Mouse (Mus musculus): Measurements from ENCODE around the gene Ccnl2.

Gene Ccnl2

DNA sequence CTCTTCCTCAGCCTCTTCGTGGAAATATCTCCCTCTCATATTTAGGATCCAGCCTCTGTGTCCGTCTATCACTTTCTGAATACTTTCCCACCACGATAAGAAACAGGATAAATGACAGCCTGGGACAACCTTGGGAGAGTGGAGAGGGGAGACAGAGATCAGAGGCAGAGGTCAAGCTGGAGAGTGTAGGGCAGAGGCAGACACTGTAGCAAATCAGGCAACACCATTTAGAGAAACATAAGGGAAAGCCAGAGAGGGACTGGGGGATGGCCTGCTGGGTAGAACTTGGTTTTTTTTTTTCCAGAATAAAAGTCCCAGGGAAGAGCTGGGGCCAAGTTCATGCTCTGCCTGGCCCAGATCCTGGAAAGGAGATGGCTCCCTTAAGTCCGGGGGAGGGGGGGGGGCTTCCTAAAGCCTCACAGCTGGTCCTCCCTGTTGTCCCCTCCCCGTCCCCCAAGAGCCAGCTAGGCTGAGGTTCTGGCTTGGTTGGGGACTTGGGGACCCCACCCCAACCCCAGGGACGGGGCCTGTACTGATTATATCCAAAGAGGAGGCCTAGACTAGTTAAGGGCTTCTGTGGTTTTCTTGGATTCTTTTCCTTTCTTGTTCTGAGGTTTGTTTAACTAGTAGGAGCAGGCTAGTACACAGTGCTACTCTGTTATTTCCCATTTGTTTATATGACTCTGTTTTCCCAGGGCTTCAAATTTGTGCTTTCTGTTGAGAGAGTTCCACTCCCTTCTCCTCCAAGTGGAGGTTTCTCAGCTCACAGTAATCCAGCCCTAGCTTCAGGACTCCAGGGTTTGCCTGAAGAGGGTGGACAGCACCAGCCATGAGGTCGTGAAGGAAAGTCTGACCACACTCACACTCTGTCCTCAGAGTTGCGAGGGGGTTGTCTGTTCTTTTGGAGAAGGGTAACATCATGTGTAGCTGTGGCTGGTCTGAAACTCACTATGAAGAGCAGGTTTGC, 26.2 kb downstream of the Ccnl2 start:
- peak; percentile 67 to 71 for DNase-seq (ENCODE audit: low spot score in 2 of 2)

DNA sequence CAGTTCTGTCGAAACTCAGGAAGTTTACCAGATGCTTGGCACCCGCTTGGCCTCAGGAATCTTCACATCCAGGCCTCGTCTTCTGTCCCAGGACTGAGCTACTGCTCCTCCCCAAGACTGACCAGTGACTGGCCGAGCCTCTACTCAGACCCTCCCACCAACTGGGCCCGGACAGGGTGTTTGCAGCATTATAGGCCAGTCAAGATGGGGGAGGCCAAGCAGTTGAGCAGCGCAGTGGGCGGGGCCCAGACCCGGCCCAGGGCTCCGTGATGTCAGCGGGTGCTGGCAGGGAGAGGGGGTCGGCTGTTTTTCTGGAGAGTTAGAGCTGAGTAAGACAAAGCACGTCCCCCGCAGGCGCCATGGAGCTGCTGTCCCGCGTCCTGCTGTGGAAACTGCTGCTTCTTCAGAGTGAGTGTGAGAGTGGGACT, 27.2 kb downstream of the Ccnl2 start, which contains the start of gene Mxra8:
Gene Mxra8 (plus strand): TSS at position 198 of the 428 bp plus-strand sequence.
- peak; percentile 93 to 96 for DNase-seq (ENCODE audit: low spot score in 2 of 2)

DNA sequence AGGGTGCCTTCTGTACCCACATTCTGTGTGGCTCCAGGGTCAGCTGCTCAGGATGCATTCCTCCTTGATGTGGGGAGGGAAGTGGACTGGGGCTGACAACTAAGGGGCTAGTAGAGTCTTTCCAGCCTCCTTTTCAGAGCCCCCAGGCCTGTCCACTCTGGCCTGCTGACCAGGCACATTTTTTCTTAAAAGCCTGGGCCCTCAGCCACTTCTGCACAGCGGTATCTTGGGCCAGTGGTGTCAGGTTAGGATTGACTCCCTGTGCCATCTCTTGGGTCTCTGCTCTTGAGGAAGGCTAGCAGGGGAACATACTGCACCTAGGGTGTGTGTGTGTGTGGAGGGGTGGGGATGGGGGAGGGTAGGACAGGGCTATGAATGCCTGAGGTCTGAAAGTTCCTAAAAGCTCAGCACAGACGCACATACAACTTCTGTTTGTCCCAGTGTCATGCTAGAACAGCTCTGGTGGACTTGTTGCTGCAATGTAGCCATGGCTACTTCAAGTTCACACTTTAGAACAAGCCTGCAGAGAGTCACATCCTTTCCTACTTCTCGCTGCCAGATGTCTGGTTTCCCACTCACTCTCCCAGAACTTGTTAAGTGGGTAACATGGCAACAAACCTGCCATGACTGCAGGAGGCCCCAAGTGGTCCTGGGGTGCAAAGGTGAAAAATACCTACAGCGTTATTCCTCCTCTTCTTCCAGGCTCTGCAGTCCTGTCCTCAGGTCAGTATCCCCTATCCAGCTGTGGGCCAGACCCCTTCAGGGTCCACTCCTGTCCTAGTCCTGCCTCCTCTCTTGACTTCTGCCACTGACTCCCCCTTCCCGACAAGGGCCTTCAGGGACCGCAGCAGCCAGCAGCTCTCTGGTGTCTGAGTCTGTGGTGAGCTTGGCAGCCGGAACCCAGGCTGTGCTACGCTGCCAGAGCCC, 28.1 kb downstream of the Ccnl2 start:
- no peak for DNase-seq (ENCODE audit: low spot score in 2 of 2)

DNA sequence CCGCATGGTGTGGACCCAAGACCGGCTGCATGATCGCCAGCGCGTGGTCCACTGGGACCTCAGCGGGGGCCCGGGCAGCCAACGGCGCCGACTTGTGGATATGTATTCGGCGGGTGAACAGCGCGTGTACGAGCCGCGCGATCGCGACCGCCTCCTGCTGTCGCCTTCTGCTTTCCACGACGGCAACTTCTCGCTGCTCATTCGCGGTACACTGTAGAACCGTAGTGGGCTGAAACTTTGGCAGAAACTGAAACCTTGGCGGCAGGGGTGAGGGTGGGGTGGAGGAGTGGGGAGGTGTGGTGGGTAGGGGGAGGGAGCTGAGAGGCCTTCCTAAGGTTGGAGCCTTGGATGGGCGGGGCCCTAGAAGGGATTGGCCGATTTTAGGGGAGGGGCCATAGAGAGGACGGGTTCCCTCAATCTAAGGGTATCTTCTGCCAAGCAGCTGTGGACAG, 28.7 kb downstream of the Ccnl2 start:
- peak; percentile 69 to 70 for DNase-seq (ENCODE audit: low spot score in 2 of 2)

DNA sequence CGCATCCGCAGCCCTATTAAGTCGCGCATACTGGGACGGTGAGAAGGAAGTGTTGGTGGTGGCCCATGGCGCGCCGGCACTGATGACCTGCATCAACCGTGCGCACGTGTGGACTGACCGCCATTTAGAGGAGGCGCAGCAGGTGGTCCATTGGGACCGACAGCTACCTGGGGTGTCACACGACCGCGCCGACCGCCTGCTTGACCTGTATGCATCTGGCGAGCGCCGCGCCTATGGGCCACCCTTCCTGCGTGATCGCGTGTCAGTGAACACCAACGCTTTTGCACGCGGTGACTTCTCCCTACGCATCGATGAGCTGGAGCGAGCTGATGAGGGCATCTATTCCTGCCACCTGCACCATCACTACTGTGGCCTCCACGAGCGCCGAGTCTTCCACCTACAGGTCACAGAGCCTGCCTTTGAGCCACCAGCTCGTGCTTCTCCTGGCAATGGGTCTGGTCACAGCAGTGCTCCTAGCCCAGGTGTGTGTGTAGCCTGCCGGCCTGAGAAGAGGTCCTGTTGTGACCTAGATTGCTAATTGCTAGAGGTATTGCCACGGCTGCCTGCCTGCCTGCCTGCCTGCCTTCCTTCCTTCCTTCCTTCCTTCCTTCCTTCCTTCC, 29.5 kb downstream of the Ccnl2 start:
- DNase-seq (ENCODE audit: low spot score in 2 of 2): no peak

DNA sequence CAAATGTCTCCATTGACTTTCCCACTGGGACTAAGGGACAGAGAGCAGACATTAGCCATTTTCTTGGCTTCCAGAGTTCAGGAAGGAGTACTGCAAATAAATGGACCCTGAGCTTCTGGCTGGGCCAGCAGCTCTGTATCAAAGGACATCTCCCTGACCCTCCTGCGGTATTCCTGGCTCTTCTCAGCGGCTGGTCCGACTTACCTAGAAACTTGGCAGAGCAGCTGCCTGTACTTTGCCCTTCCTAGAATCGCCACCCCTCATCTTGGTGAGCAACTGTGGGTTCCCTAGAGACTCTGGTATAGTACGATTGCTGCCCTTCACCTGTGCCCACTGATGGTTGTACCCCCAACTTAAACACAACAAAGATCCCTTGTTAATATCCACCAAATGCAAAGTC, 30.9 kb downstream of the Ccnl2 start:
- DNase-seq (ENCODE audit: low spot score in 2 of 2): no peak

DNA sequence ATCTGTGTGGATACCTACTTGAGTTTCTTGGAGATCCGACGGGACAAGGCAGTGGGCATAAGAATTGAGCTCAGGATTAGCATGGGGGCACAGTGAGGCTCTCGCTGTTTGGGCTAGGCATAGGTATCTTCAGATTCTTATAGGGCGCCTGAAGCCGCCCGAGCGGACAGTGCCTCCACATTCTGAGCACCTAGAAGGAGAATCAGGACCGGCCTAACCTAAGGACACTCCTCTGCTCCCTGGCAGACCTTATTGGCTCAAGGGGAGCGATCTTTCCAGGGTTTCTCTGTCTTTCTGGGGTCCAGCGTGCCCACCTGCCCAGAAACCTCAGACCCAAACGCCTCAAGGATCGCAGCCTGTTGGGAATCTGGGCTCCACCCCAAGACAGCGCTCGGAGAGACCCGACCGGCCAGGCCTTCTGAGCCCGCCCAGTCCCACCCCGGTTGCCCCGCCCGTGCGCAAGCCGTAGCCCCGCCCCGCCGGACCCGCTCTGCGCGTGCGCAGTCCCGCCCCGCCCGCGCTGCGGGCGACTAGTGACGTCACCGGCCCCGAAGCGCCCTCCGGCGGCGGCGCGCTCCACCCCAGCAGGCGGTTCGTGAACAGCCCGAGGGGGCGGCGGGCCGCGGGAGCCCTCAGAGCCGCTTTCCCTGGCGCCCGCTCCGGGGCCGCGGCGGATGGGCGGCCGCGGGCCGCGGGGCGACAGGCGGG, 34.7 kb downstream of the Ccnl2 start, which contains the start of gene Dvl1:
Gene Dvl1 (plus strand): TSS at position 532 of the 708 bp plus-strand sequence.
- DNase-seq (ENCODE audit: low spot score in 2 of 2): peak; percentile 90 to 92

DNA sequence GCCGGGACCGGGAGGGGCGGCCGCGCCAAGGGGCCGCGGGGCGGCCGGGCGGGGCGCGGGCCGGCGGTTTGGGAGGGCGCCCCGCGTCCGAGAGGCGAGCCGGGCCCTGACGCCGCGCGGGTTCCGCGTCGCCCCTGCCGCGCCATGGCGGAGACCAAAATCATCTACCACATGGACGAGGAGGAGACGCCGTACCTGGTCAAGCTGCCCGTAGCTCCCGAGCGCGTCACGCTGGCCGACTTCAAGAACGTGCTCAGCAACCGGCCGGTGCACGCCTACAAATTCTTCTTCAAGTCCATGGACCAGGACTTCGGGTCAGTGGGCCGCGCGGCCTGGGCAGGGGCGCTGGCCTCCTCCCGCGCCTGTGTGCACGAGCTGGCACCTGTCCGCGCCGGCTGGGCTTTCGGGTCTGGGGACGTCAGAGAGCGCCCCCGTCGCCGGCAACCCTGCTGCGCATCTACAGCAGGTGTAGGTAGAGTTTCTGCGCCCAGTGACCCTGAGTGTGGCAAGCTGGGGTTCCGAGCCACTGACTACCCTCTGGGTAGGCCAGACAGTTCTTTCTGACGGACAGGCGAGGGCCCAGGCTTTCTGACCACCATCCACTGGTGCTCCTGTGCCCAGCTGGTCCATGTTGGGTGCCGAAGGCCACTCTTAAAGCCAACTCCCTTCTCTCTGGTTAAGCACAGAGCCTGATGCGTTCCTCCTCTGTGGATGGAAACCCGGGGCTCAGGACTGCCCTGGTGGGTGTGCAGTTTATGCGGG, 35.5 kb downstream of the Ccnl2 start:
- no peak for DNase-seq (ENCODE audit: low spot score in 2 of 2)

DNA sequence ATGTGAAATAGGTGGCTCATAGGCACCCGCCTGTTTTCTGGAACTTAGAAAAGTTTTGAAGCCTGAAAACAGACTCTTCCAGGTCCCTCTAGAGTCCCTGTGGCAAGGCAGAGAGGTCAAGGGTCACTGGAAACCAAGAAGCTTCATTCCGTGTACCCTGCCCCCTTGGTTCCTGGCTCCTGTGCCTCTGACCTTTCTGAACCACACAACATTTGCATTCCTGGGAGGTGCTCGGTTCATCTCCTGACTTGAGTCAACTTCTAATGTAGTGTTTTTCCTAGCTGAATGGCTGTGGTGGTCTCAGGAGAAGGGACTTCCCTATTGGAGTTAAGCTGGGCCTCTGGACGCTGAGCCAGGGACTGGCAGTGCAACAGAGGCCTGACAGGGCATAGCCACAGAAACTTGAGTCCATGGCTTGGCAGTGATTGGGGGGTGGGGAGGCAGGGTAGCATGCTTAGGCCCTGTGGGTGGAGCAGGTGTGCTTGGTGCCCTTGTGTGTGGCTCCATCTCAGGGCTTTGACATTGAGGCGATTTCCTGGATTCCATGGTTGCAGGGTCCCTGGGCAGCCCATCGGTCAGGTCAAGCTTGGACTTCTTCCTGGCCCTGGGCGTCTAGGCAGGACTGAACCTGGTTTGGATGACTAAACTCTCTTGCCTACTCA, 36.3 kb downstream of the Ccnl2 start:
- DNase-seq (ENCODE audit: low spot score in 2 of 2): no peak

DNA sequence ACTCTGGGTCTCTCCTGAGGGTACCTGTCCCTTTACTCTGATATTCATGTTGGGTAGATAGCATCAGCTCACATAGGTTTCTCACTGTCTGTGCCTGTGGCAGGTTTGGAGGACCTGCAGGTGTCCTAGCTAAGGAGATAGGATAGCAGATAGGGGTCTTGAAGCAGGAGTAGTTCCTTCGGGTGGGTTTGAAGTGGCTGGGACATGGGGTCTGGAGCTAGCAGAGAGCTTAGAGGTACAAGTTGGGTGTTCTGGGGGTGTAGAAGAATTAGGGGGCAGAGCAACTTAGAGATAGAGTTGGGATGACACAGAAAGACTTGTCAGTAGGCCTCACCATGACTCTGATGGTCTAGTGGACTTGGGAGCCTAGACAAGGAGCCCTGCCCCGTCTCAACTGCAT, 37.1 kb downstream of the Ccnl2 start:
- DNase-seq (ENCODE audit: low spot score in 2 of 2): no peak

DNA sequence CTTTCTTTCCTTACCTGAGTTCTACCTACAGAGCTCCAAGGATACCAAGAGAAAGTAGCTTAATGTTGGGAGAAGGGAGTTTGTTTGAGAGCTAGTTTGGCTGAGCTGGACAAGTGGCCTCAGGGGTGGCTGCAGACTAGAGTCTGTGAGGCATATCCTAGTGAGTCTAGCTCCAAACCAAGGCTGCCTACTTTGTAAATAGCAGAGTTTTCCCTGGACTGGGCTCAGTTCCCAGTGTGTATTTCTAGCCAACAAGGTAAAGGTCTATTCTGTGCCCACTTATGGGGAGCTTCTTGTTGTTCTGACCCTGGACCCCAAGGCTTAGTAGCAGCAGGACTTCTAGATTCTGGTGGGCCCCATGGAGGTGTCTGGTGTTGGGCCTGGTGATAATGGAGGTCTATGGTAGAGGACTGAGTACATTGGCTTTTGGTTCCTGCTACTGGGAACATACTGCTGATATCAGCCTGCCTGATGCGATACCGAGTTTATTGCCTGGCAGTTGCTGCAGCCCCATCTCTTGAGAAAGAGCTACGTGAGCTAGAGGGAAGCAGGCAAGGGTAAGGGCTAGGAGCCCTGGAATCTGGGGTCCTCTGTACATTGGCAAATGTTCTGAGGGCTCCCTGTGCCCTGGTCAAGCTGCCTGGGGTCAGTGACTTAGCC, 37.6 kb downstream of the Ccnl2 start:
- DNase-seq (ENCODE audit: low spot score in 2 of 2): no peak

DNA sequence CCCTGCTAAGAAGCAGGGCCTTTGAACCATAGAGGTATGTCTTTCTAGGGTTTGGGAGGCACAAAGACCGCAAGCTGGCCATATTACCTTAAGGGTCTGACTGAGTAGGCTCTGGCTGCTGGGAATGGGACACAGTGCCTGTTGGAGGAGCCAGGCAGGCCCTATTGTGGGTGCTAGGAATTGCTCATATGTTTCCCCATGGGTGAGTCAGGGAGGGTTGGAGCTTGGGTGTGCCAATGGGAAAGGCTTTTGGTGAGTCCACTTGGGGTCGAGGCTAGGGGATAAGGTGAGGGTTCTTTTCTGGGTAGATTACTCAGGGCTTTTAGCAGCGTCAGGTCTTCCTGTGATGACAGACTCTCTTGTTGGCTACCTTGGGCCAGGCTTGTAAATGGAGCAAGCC, 39.1 kb downstream of the Ccnl2 start:
- no peak for DNase-seq (ENCODE audit: low spot score in 2 of 2)

DNA sequence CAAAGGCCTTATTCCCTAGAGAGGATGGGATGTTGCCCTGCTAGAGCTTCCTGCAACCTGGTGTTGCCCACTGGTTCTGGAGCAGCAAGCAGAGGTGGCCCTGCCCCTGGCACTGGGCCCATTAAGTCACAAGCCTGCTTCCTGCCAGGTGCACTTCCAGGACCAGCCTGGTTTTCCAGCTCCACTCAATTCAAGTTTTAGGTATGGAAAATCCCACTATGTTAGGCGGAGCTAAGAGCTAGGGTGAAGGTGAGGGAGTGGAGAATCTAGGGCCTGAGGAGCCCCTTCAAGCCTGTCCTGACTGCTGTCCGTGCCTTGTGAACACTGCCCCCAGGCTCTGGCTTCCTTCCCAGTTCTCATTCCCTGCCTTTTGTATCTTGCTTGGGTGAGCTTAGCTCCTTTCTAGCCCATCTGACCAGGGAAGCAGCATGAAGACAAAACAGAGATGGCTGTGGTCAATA, 39.7 kb downstream of the Ccnl2 start:
- DNase-seq (ENCODE audit: low spot score in 2 of 2): no peak

DNA sequence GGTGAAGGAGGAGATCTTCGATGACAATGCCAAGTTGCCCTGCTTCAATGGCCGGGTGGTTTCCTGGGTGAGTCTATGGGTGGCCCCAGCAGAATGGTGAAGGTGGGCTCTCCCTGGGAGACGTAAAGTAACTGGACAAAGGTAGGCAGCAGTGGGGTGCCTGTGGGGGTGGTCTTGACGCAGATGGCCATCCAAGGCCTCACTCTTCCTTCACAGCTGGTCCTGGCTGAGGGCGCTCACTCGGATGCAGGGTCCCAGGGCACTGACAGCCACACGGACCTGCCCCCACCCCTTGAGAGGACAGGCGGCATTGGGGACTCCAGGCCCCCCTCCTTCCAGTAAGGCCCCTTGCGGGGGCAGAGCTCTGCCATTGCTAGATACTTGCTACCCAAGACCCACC, 41.1 kb downstream of the Ccnl2 start:
- DNase-seq (ENCODE audit: low spot score in 2 of 2): no peak

DNA sequence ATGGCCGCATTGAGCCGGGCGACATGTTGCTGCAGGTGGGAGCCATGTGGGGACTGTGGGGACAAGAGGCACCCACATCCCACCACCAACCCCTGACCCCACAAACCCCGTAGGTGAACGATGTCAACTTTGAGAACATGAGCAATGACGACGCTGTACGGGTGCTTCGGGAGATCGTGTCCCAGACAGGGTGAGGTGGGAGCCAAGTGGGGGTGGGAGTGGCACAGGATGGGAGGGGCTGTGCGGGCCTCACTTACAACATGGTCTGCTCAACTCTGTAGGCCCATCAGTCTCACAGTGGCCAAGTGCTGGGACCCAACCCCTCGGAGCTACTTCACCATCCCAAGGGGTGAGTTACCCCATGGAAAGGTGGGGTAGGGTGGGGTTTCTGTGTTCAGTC, 42.7 kb downstream of the Ccnl2 start:
- DNase-seq (ENCODE audit: low spot score in 2 of 2): no peak

DNA sequence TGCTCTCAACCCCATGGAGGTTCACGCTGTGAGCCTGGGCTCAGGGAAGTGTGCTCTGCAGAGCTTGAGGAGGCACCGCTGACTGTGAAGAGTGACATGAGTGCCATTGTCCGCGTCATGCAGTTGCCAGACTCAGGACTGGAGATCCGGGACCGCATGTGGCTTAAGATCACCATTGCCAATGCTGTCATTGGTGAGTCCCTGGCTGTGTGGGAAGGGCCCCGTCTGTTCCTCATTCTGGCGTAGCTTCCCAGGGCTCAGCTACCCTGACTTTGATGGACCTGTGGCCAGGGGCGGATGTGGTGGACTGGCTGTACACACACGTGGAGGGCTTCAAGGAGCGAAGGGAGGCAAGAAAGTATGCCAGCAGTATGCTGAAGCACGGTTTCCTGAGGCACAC, 43.8 kb downstream of the Ccnl2 start:
- no peak for DNase-seq (ENCODE audit: low spot score in 2 of 2)

DNA sequence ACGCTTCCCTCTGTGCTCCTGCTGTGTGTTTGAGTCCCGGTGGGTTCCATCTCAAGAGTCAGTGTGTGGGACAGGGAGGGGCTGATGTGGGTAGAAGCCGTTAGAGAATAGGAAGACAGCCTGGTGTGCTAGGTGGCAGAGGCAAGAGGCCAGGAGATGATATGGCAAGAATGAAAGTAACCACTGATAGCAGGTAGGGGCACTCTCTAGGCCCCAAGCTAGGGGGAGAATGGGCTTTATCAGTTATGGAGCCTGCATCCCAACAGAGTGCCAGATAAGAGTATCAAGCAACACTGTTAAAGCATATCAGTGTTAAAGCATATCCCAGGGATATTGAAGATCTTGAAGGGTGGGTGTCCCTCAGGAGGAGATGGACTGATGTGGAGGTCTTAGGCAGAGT, 44.6 kb downstream of the Ccnl2 start:
- no peak for DNase-seq (ENCODE audit: low spot score in 2 of 2)

DNA sequence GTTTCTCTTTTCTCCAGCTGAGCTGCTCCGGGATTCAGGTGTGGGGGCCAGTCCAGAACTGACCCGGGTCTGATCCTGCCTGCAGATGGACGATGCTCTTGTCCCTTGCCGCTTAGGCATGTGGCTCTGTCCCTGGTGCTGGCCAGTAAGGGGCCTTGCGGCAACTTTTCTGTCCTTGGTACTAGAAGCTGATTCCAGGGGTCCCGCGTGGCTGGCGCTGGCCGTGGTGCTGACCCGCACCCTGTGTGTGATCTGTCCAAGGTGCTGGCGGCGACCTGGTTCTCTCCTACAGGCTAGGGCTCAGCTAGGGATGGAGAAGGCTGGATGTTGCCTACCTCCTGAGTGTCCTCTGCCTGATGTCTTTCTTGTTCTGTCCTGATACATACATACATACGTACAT, 47.0 kb downstream of the Ccnl2 start:
- no peak for DNase-seq (ENCODE audit: low spot score in 2 of 2)

DNA sequence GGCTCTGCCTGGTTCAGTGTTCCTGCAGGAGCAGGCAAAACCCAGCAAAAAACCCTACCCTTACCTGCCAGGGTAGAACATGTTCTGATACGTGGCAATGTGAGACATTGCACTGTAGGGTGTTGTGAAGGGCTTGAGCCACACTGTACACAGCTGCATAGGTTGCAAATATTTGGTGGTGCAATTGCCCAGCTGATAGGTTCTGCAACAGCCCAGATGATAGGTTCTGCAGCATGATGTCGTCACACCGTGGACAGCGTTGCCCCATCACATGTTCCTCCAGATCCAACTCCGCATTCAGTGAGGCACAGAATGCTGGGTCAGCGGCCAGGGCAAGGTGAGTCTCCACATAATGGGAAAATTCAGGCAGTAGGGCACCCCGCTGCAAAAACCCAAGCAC, 49.5 kb downstream of the Ccnl2 start:
- no peak for DNase-seq (ENCODE audit: low spot score in 2 of 2)

Measured in heart, adult 9 months (tissue).